22 mouse cellular contexts compared by ENCODE assay signal in the genomic region with DNA sequence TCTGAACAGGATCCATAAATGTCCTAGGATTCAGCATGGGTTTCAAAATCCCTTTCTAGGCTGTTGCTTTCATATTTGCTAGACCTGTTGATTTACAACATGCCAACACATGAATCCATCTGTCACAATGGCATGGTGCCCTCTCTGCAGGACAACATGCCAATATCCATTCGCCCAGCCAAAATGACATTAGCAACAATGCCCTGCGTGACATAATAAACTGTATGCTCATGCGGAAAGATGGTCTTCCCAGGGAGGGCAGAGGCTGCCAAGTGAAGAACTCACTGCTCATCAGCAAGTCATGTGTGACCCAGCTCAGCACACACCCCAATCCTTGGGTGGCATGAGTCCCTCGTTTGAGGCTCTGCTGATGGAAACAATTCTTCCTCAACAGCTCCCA. TPM values are rescaled to one million over a fixed set of nuclear protein-coding genes. Genes with fewer than 3 reads are reported as not detected.
DNase-seq lines count a peak whose midpoint lies in the region; ATAC-seq and TF ChIP-seq lines count a peak whose summit lies in the region.
"Had no signal": no experiment of that assay in that cellular context is flagged by ENCODE, and none has a peak within 500 bp of the region (broad histone marks: within the 10 kb centered on the region; RNA-seq: fewer than 3 reads in every experiment).

No protein-coding gene starts in this region.

- no peaks in the 10 kb centered on the region for H3K4me1 ChIP-seq in kidney, embryonic 15.5 days
- H3K4me1 ChIP-seq: heart, embryonic 13.5 days had no signal

- H3K36me3 ChIP-seq in kidney, embryonic 15.5 days = no peaks in the 10 kb centered on the region
- H3K36me3 ChIP-seq: forebrain, embryonic 12.5 days; heart, embryonic 13.5 days; limb, embryonic 10.5 days; midbrain, embryonic 12.5 days had no signal

- ATAC-seq in kidney, embryonic 15.5 days (replicated peaks; ENCODE audit: low FRiP score) = no peak

- peak; percentile 6 for DNase-seq in gastrocnemius, postnatal 10 days
- no peak for DNase-seq in gastrocnemius, adult 2 months
- DNase-seq in layer of hippocampus, postnatal 14 days (ENCODE audit: low spot score in 2 of 2) = peak; percentile 56 to 68
- no peak for DNase-seq in layer of hippocampus, adult 18-20 months (ENCODE audit: low spot score in 2 of 2)
- DNase-seq in cerebellum, adult 11-12 months = peak; percentile 80
- peak; percentile 90 to 91 for DNase-seq in cerebellum, postnatal 25 days
- DNase-seq in embryo, embryonic 11 days = no peak
- DNase-seq: adrenal gland, postnatal 14 days; heart, postnatal 4 days; kidney, adult 11 months; kidney, postnatal 14 days; lung, embryonic 14.5 days; right cerebral cortex, adult 18-20 months; spleen, adult 18-20 months; thymus, adult 18-20 months had no signal

- no peak overlapping the region for H3K27ac ChIP-seq in gastrocnemius, adult 2 months
- no peak overlapping the region for H3K27ac ChIP-seq in kidney, embryonic 15.5 days
- H3K27ac ChIP-seq: forebrain, embryonic 12.5 days; heart, embryonic 13.5 days; limb, embryonic 10.5 days; macrophage; midbrain, embryonic 12.5 days had no signal

- no peak overlapping the region for H3K9ac ChIP-seq in kidney, embryonic 15.5 days
- H3K9ac ChIP-seq: forebrain, embryonic 12.5 days; heart, embryonic 13.5 days; lung, embryonic 14.5 days; midbrain, embryonic 12.5 days had no signal

- 82% methylated on average over 4 of the region's 4 CpGs for WGBS in kidney, embryonic 15.5 days

- no peaks in the 10 kb centered on the region for H3K27me3 ChIP-seq in kidney, embryonic 15.5 days
- H3K27me3 ChIP-seq: forebrain, embryonic 12.5 days; heart, embryonic 13.5 days; midbrain, embryonic 12.5 days had no signal

- no peak overlapping the region for H3K4me2 ChIP-seq in kidney, embryonic 15.5 days
- H3K4me2 ChIP-seq: forebrain, embryonic 12.5 days; heart, embryonic 13.5 days; liver, embryonic 11.5 days; lung, embryonic 14.5 days; midbrain, embryonic 12.5 days had no signal

- TF ChIP-seq CTCF in gastrocnemius, adult 2 months (IDR thresholded peaks at IDR 0.05) = no peak

- intact Hi-C loops in gastrocnemius, adult 2 months (cut with DNase I) = no loop called here

- H3K4me3 ChIP-seq in gastrocnemius, adult 2 months = no peak overlapping the region
- no peak overlapping the region for H3K4me3 ChIP-seq in kidney, embryonic 15.5 days (replicated peaks)
- H3K4me3 ChIP-seq: forebrain, embryonic 12.5 days; heart, embryonic 13.5 days; limb, embryonic 10.5 days; midbrain, embryonic 12.5 days had no signal

- no peaks in the 10 kb centered on the region for H3K9me3 ChIP-seq in kidney, embryonic 15.5 days (replicated peaks)
- H3K9me3 ChIP-seq: forebrain, embryonic 12.5 days; heart, embryonic 13.5 days; limb, embryonic 10.5 days; midbrain, embryonic 12.5 days had no signal

RNA-seq across cellular contexts. Expression of a gene that starts 38.8 kb away (rescaled TPM):
- 100 to 1,000 TPM; 287 to 317 TPM for total RNA-seq in gastrocnemius, postnatal 10 days (2021)
- 100 to 1,000 TPM; 397 to 478 TPM for total RNA-seq in gastrocnemius, adult 2 months (2021)
- 100 to 1,000 TPM; 100 to 111 TPM for total RNA-seq in layer of hippocampus, postnatal 14 days (2021)
- total RNA-seq in layer of hippocampus, adult 18-20 months (2021) = 10 to 100 TPM; 87.0 to 92.1 TPM
- 116 and 117 TPM in 2 replicates for polyA plus RNA-seq in kidney, embryonic 15.5 days (2015; fragmentation: Nextera tagmentation; extraction: Ambion mirVana)

Comparison
In these comparisons a context has a peak if more than half of its experiments do, and no peak if none do; other contexts are left out.
1. DNase-seq: peak in gastrocnemius, postnatal 10 days (single experiment), layer of hippocampus, postnatal 14 days (2 of 2), cerebellum, adult 11-12 months (single experiment) and cerebellum, postnatal 25 days (2 of 2); none in gastrocnemius, adult 2 months (single experiment), layer of hippocampus, adult 18-20 months (0 of 2) and embryo, embryonic 11 days (single experiment).